Mouse (Mus musculus): ENCODE measurements around the gene Endov.

Endov gene

DNA sequence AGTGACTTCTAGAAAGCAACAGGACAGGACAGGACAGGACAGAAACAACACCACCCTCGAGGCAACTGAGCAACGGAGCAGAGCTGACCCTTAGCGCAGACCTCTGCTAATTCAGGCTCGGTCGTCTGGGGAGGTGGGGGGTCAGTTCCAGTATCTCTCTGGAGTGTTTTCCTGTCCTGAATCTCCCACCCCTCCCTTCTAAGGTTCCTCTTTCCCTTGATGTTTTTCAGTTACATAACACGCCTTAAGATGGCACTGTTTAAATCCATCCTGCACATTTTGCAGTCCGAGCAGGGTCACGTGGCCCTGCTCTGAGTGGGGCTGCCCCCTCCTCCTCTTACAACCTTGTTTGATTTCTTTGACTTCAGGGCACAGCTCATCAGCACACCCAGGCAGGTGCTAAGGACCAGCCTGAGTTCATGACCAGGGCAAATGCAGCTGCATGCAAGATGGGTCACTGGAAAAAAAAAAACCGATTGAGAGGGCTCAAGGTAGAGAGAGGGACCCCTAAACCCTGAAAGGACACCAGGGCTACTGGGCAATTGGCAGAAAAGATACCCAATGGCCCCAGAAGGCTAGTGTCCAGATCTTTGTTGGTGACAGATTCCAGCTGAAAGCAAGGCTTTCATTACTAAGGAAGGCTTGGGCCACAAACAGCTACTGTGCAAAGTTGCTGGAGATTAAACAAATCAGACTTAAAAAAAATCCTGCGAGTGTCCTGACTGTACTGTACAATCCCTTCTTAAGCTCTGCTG, 54.8 kb downstream of the Endov start:
- DNase-seq (ENCODE audit: low read depth, low spot score) = no peak

DNA sequence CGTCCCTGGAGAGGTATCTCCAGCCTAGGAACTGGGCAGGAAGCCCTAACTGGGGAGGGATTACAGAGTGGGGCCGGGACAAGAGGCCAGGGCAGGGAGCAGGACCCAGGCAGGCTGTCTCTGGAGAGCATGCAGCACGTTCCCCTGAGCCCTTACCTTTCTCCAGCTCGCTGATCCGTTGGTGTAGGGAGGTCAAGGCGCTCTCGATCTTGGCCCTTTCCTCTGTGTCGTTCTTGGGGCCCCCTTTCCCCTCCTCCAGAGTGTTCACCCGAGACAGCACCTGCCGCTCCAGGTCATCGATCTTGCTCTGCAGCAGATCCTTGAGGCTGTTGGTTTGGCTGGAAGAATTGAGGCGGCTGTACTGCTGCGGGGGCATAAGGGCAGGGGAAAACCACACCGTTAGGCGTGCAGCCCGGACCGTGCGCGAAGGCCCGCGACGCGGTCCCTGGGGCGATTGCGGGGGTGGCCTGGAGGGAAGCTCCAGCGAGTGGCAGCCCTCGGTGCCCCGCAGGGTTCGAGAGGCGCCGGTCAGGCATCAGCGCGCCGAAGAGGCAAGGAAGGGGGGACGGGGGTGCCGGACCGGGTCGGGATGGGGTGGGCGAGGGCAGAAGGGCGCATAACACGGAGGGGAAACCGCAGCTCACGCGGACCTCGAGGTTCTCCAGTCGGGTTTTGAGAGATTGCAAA, 55.5 kb downstream of the Endov start:
- DNase-seq (ENCODE audit: low read depth, low spot score) = no peak

DNA sequence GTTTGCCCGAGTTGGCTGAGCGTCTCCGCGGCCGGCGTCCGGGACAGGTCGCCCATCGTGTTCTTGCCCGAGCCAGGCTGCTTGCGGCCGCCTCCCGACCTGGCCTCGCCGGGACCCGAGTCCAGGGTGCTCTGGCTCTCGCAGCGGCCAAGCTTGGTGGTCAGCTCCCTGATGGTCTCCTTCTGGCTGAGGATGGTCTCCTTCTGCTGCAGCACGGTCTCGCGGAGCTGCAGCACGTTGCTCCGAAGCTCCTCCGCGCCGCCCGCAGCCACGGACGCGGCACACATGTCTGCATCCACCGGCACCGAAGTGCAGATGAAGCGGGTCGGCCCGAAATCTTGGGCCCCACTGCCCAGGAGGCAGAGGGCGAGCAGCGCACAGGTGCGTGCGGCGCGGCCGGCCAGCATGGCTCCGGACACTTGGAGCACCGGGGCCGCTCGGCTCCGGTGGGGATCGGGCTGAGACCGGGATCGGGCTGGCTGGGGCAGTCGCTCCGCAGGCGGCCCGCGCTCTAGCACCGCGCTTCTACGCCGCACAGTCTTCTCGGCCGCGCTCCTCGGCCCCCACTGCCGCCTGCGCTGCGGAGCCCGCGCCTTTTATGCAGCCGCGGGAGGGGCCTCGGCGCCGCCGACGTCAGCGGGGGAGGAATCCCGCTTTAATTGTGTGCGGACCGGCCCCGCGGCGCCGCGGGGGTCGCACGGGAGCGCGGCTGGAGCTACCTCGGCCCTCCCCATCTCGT, 56.2 kb downstream of the Endov start, which contains the start of gene Nptx1:
Gene Nptx1 (minus strand): TSS at position 571 of the 739 bp plus-strand sequence.
- DNase-seq (ENCODE audit: low read depth, low spot score) = no peak

DNA sequence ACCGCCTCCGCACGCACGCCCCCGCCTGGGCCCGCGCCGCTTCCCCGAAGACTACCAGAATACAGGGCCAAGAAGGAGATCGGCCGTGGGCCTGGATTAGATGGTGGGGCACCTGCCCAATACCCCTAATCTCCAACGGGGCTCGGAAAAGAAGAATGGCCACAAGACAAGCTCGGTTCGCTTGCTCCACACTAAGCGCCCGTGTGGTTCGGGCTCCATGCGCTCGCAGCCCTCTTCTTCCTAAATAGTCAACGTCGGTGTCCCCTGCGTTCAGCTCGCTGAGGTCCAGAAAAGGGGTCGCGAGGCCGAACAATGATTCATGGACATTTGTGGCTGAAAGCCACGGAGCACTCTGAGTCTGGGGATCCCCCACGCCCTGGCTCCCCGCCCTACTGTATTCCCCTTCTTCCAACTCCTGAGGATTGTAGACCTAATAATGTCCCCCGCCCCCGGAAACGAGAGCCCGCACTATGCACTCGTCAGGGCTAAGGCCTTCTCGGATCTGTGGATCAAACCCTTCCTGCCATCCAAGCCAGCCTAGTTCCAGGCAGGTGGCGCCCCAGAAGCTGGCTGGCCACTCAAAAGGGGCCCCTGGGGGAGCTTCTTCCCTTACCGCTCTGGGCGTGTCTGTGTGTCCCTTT, 56.9 kb downstream of the Endov start:
- DNase-seq (ENCODE audit: low read depth, low spot score) = no peak

DNA sequence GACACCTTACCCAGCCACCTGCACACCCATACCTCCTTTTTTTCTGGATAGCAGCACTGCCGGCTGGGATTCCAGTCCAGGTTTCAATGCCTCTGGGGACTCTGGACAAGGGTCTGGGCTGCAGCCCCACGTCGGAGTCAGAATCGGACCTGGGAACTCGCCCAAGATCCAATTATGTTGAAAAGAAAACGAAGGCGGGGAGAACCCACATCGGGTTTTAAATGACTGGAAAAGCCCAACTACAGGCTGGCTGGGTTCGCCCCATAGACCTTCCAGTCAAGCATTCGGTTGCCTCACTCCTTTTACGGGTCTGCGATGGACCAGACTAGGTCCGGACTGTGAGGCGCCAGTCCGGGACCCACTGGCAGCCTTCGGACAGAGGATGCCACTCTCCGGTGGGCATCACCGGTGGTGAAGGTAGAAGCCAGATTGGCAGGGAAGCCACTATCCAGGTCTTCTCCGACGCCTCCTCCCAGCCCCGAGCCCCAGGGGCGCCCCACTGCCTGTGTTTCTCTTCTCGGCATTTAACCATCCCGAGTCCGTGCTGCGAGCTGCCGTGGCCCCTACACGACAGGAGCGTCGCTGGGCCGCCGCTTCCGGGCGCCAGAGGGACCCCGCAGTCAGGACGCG, 57.7 kb downstream of the Endov start:
- DNase-seq (ENCODE audit: low read depth, low spot score) = no peak

DNA sequence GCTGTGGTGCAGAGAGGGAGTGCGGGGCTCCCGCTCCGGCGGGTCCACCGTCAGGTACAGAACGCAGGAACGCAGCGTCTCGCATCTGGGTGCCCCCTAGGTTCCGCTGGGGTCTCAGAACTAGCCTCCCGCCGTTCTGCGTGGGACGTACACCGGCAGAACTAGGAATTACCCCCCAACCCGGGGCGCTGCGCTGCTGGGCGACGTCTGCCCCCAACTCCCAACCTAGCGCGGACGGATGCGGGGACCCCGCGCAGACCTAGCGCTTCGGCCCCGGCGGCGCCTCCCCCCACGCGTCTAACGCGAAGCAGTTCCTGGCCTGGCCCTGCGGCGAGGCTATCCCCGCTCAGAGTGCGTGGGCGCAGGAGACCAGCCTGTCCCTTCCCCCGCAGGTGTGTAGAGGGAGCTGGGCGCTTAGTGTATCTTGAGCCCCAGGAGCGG, 58.2 kb downstream of the Endov start:
- DNase-seq (ENCODE audit: low read depth, low spot score) = no peak

DNA sequence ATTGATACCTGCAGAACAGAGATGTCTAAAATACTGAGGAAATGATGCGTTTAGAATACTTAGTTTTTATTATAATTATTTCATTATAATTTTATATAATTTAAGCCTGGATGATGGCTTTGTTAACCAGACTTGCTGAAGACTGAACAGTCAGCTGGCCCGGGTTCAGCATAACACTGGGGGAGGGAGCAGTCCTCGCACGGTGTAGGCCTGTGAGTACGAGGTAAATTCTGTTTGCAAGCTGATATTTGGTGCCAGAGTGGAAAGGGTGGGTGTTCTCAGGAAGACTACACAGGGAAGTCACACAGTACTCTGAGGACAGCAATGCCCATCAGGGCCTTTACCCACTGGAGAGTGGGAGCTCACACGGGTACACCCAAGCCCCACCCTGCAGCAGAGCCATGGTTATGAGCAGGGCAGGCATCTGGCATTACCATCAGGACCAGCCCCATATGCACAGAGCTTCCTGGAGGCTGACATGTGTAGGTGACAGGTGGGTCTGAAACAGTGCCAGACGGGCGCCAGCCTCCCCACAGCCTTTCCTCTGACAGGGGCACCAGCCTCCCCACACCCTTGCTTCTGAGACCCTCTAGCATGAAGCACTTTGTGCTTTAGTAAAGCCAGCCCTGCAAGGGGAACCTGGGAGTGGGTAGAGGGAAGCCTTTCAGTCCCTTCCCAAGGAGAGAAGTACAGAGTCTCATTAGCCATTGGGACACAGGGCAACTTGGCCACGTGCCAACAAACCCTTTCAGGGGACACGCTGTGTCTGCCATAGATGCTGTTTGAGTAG, 59.6 kb downstream of the Endov start:
- DNase-seq (ENCODE audit: low read depth, low spot score) = no peak

DNA sequence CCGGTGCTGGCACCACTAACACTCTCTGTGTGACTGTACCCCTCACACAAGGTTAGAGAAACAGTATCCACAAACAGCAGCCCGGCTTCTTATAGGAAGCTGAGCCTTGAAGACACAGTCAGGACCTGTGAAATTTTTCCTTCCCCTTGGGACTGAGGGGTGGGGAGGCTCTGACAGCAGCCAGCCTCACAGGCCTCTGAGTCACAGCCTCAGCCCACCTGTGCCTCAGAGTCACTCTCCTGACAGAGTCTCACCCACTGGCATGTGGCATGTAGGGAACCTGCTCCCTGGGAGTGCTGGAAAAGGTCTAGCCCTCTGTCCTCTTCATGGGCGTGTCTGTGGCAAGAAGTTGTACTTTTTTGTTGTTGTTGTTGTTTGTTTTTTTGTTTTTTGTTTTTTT, 60.3 kb downstream of the Endov start:
- DNase-seq (ENCODE audit: low read depth, low spot score) = no peak

DNA sequence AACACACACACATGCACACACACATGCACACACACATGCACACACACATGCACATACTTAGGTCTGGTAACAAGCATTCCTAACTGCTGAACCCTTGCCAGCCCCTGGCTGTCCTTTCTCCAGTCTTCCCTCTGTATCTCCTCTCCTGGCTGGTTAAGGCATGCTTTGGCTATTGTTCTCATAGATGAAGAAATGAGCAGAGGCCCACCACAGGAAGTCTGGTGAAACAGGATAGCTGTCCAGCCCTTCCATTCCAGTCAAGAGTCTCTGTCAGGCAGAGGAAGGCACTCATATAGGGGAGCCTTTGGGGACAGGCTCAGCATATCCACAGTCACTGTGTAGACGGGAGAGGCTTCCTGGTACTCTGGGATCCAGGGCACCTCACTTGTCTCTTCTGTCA, 61.2 kb downstream of the Endov start:
- DNase-seq (ENCODE audit: low read depth, low spot score) = no peak

DNA sequence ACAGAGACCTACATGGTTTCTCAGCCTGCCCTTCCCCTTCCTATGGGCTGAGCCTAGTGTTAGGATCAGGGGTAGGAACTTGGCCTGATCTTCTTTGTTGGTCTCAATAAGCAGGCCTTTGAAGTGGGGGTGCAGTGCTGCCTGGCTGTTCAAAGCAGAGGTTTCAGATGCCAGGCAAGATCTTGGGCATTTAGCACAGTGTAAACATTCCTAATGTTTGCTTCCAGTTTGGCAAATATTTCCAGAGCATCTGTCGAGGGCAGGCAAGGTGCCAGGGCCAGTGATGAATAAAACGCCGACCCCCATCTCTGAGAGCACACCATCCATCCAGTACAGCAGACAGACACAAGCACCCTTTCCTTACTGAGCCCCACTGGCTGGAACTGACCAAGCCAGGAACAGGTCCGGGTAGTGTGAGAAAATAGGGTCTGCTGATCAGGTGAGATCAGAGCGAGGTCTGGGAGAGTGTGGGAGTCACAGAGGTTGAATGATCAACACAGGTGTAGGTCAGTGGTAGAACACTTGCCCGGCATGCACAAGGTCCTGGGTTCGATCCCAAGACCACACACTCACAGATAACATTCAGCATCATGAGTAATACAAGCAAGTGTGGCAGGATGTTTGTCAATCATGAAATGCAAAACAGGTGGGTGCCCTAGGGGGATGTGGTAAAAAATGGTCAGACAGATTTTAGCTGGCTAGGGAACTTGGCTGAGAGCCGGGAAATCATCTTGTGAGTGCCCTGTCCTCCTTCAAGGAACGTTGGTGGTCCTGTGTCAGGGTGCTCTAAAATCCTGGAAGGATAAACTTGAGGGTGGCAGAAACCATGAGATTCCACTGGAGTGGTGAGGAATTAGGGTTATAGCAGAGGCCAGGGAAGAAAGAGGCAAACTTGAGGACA, 62.0 kb downstream of the Endov start:
- DNase-seq (ENCODE audit: low read depth, low spot score) = no peak

DNA sequence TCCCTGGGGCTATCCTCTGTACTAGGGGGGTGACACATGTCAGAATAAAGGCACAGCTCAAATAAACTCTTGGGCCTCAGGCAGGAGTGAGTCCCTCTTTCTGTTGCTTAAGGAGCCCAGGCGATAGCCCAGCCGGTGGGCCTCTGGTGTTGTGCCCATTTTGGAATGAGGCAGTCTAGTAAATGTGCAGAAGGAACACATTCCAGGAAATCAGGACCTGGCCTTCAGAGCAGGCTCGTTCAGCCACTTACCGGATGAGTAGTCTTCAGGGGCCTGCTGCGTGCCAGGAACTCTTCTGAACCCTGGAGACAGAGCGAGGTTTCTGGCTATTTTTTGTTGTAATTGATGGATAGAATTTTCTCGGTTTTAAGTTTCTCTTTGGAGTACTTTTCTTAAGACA, 63.6 kb downstream of the Endov start:
- DNase-seq (ENCODE audit: low read depth, low spot score) = no peak

DNA sequence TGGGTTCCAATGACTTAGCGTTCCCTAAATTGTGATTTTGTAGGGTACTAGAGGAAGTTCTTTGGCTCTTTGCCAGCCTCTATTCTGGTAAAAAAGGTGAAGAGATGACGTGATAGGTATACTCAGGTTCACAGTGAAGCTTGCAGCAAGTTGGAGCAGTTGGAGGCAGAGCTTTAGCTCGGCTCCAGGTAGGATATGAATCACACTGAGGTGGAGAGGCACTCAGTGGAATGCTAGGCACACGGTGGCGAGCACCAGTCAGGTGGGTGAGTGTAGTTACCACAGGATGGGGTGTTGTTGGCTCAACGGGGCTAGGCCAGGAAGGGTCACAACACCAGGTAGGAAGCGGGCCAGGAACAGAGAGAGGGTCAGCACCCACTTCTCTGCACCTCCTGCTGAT, 64.0 kb downstream of the Endov start:
- no peak for DNase-seq (ENCODE audit: low read depth, low spot score)

DNA sequence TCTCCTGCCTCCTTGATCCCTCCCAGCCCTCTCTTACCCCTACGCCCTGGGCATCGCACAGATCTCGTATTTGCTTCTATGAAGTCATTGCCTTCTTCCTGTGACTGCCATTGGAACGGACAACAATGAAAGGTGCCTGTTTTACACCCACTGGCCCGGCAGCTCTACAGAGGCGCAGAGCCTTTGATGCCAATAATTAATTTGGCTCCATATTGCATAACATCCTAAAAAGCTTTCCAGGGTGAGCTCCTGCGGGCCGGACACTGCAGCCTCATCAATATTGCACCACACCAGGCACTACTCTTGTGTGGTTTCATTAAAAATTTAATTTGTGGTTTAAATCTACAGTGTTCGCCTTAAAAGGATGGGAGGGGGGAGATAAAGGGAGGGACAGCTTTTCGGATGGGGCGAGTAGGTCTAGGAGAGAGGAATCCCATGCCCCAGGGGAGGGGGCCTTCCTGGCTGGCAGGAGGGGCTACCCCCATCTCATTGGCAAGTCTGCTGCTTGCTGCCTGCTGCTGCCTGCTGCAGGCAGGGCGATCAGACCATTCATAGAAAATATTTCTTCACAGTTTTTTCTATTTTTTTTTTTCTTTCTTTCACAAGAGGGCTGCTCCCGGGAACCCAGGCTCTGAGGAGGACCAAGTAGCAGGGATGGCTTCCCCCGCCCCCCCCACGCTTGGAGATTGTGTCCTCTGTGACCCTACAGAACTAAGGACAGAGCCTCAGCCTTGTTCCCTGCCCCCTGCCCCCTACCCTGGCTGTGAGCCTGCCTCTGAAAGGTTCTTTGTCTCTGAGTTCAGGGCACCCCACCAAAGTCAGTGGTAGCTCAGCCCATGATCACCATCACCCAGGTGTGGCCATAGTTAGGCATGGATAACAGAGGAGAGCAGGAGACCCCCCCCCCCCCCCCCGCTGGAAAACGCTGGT, 67.1 kb downstream of the Endov start:
- no peak for DNase-seq (ENCODE audit: low read depth, low spot score)

DNA sequence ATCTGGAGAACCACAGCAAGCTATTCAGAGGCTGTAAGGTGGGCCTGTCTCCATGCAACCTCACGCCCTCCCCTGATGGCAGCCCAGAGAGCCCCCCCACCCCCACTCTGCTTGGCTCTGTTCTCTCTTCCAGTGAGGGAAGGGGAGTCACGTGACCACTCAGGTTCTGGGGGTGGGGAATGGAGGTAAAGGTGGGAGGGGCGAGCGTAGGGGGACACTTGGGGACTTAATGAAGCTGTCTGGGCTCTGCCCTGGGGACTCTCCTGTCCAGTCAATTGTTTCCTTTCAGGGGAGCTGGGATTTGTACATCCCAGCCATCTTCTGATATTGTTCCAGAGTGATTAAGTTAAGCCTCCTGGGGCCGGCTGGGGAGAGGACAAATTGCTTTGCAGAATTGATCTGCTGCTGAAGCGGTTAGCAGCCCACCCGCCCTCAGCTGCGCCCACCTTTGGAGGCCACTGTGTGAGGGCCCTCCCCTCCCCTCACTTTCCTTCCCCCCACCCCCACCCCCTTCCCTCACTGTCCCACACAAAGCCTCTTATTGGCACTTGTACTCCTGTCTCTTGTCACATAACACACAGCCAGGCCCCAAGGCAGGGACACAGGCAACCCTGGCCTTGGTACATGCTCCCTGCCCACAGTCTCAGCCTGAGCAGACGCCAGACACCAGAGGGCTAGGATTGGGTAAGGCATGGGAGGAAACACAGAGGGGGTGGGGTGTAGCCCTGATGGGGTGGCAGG, 67.9 kb downstream of the Endov start:
- peak; percentile 53 for DNase-seq (ENCODE audit: low read depth, low spot score)
